In the genomic region with DNA sequence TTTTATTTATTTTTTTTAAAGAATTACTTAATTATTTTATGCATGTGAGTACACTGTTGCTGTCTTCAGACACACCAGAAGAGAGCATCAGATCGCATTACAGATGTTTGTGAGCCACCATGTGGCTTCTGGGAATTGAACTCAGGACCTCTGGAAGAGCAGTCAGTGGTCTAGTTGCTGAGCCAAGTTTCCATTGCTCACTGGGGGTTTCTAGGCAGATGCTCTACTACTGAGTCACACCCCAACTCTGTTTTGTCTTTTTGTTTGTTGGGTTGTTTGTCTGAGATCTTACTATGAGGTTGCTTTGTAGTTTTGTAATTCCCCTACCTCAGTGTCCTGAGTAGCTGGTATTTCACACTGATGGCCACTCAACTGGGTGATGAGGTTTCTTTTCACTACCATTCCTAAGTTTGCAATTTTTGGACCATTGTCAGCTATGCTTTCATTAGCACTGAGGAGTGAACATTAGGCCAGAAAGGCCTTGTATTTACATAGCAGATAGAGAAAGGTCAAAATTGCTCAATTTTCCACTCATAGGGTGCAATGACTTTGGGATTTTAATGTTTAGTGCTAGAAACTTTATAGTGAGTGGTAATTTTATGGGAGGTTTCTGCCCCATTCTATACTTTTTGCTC, we compare ENCODE assay signal across 22 mouse cellular contexts. TPM values are rescaled to one million over a fixed set of nuclear protein-coding genes. Genes with fewer than 3 reads are reported as not detected.
"Had no signal": no experiment of that assay in that cellular context is flagged by ENCODE, and none has a peak within 500 bp of the region (broad histone marks: within the 10 kb centered on the region; RNA-seq: fewer than 3 reads in every experiment).

No protein-coding gene starts in this region.

- H3K9ac ChIP-seq: limb, embryonic 13.5 days; liver, embryonic 13.5 days; midbrain, embryonic 13.5 days; neural tube, embryonic 13.5 days; stomach, embryonic 15.5 days had no signal

- H3K27ac ChIP-seq: kidney, postnatal 0 days; layer of hippocampus, adult 2 months; limb, embryonic 10.5 days; limb, embryonic 13.5 days; liver, embryonic 13.5 days; macrophage; midbrain, embryonic 10.5 days; midbrain, embryonic 13.5 days; neural tube, embryonic 13.5 days; stomach, embryonic 15.5 days had no signal

- H3K4me3 ChIP-seq: layer of hippocampus, adult 2 months; limb, embryonic 10.5 days; limb, embryonic 13.5 days; liver, embryonic 13.5 days; megakaryocyte, embryonic 14.5 days; midbrain, embryonic 10.5 days; midbrain, embryonic 13.5 days; myocyte; neural tube, embryonic 13.5 days; stomach, embryonic 15.5 days had no signal

- H3K9me3 ChIP-seq: limb, embryonic 10.5 days; limb, embryonic 13.5 days; liver, embryonic 13.5 days; megakaryocyte, embryonic 14.5 days; midbrain, embryonic 10.5 days; midbrain, embryonic 13.5 days; neural tube, embryonic 13.5 days; stomach, embryonic 15.5 days had no signal

- H3K27me3 ChIP-seq: limb, embryonic 13.5 days; liver, embryonic 13.5 days; midbrain, embryonic 13.5 days; neural tube, embryonic 13.5 days; stomach, embryonic 15.5 days had no signal

- H3K4me1 ChIP-seq: limb, embryonic 10.5 days; limb, embryonic 13.5 days; liver, embryonic 13.5 days; midbrain, embryonic 10.5 days; midbrain, embryonic 13.5 days; neural tube, embryonic 13.5 days; stomach, embryonic 15.5 days had no signal

- DNase-seq: kidney, adult 2 months; kidney, postnatal 25 days; layer of hippocampus, adult 9-11 months; liver, embryonic 13.5 days; lung, adult 2 months; retina, postnatal 1 day; right cerebral cortex, postnatal 25 days; spleen, adult 18-20 months; thymus, postnatal 25 days had no signal

- ATAC-seq: midbrain, embryonic 13.5 days; midbrain, embryonic 16.5 days had no signal

- H3K4me2 ChIP-seq: limb, embryonic 13.5 days; liver, embryonic 13.5 days; midbrain, embryonic 13.5 days; neural tube, embryonic 13.5 days; stomach, embryonic 15.5 days had no signal

RNA-seq across cellular contexts. Expression of a gene that starts 34.3 kb away (rescaled TPM):
- total RNA-seq: monocyte, adult 5-6 weeks had no signal
- polyA plus RNA-seq: macrophage had no signal
